ENCODE assay signal across 13 mouse cellular contexts in the genomic region with DNA sequence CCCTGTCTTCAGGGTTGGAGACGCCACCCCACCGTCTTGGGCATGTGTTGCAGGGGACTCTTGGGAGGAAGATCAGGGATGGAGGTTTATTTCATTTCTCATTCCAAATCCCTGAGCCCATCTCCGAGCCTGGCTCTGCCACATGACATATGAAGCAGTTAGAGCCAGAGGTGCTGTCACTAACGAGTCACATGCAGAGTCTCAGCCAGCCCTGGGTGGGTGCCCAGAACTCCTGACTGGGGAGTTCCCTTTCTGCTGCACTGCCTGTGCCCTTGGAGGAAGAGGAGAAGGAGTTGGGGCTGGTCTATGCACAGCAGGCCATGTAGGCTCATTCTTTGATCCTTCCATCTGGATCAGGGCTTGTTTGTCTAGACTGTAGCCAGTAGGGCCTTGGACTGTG. TPM values are rescaled to one million over a fixed set of nuclear protein-coding genes. Genes with fewer than 3 reads are reported as not detected.
DNase-seq lines count a peak whose midpoint lies in the region; ATAC-seq and TF ChIP-seq lines count a peak whose summit lies in the region.
"Had no signal": no experiment of that assay in that cellular context is flagged by ENCODE, and none has a peak within 500 bp of the region (broad histone marks: within the 10 kb centered on the region; RNA-seq: fewer than 3 reads in every experiment).

No protein-coding gene starts in this region.

- no peak for DNase-seq in forebrain, postnatal 0 days
- DNase-seq in forebrain, embryonic 11.5 days (ENCODE audit: low spot score): no peak
- DNase-seq in midbrain, postnatal 0 days (ENCODE audit: low spot score): peak; percentile 45
- peak; percentile 80 for DNase-seq in gastrocnemius, adult 18-20 months (ENCODE audit: low spot score)
- peak; percentile 77 to 79 for DNase-seq in heart, postnatal 36 days
- no peak for DNase-seq in urinary bladder, postnatal 10 days (ENCODE audit: low spot score)
- DNase-seq: layer of hippocampus, postnatal 36 days; lung, postnatal 36 days had no signal

- no peaks in the 10 kb centered on the region for H3K9me3 ChIP-seq in forebrain, postnatal 0 days (ENCODE audit: low read length)
- no peaks in the 10 kb centered on the region for H3K9me3 ChIP-seq in forebrain, embryonic 11.5 days (ENCODE audit: control insufficient read depth, low read length)
- H3K9me3 ChIP-seq in midbrain, postnatal 0 days (ENCODE audit: low read length): no peaks in the 10 kb centered on the region
- H3K9me3 ChIP-seq in midbrain, embryonic 16.5 days (replicated peaks; ENCODE audit: control insufficient read depth, low read length, poor library complexity, severe bottlenecking): no peaks in the 10 kb centered on the region
- H3K9me3 ChIP-seq: heart, embryonic 15.5 days; stomach, embryonic 15.5 days had no signal

- no peaks in the 10 kb centered on the region; the same call in 1 of the 2 replicates for H3K4me1 ChIP-seq in forebrain, postnatal 0 days (ENCODE audit: insufficient read depth)
- H3K4me1 ChIP-seq in forebrain, embryonic 11.5 days (replicated peaks; ENCODE audit: control insufficient read depth, insufficient read depth, low read length): peaks cover 3% of the 10 kb centered on the region; the same call in 1 of the 2 replicates
- no peaks in the 10 kb centered on the region for H3K4me1 ChIP-seq in midbrain, postnatal 0 days (ENCODE audit: insufficient read depth, low read length)
- peaks cover 8% of the 10 kb centered on the region for H3K4me1 ChIP-seq in midbrain, embryonic 16.5 days (ENCODE audit: control insufficient read depth, insufficient read depth, low read length)
- H3K4me1 ChIP-seq: heart, embryonic 15.5 days; stomach, embryonic 15.5 days had no signal

- H3K36me3 ChIP-seq in forebrain, postnatal 0 days (ENCODE audit: insufficient read depth): peaks cover 41% of the 10 kb centered on the region
- H3K36me3 ChIP-seq in forebrain, embryonic 11.5 days (ENCODE audit: control insufficient read depth, insufficient read depth, low read length): no peaks in the 10 kb centered on the region
- H3K36me3 ChIP-seq in midbrain, postnatal 0 days (ENCODE audit: insufficient read depth, low read length): peaks cover 37% of the 10 kb centered on the region
- peaks cover 16% of the 10 kb centered on the region for H3K36me3 ChIP-seq in midbrain, embryonic 16.5 days (ENCODE audit: control insufficient read depth, insufficient read depth, low read length)
- H3K36me3 ChIP-seq: heart, embryonic 15.5 days; stomach, embryonic 15.5 days had no signal

- no peak overlapping the region for H3K27ac ChIP-seq in forebrain, postnatal 0 days (ENCODE audit: low read depth, low read length)
- no peak overlapping the region for H3K27ac ChIP-seq in forebrain, embryonic 11.5 days (ENCODE audit: low read depth, low read length)
- H3K27ac ChIP-seq in midbrain, postnatal 0 days (ENCODE audit: low read depth, low read length): no peak overlapping the region
- no peak overlapping the region for H3K27ac ChIP-seq in midbrain, embryonic 16.5 days (ENCODE audit: low read length)
- H3K27ac ChIP-seq: heart, embryonic 15.5 days; stomach, embryonic 15.5 days had no signal

- no peak overlapping the region for H3K4me2 ChIP-seq in forebrain, postnatal 0 days (ENCODE audit: low read depth)
- H3K4me2 ChIP-seq in forebrain, embryonic 11.5 days (ENCODE audit: low read depth, low read length, severe bottlenecking): no peak overlapping the region
- H3K4me2 ChIP-seq in midbrain, postnatal 0 days (ENCODE audit: low read depth, low read length, poor library complexity, severe bottlenecking): no peak overlapping the region
- no peak overlapping the region for H3K4me2 ChIP-seq in midbrain, embryonic 16.5 days (ENCODE audit: low read length)
- H3K4me2 ChIP-seq: heart, embryonic 15.5 days; stomach, embryonic 15.5 days had no signal

- peak; percentile 49 for ATAC-seq in forebrain, postnatal 0 days
- no peak for ATAC-seq in forebrain, embryonic 11.5 days (replicated peaks; ENCODE audit: low FRiP score)
- ATAC-seq in midbrain, postnatal 0 days (ENCODE audit: low FRiP score): no peak
- ATAC-seq in midbrain, embryonic 16.5 days: no peak
- ATAC-seq in megakaryocyte-erythroid progenitor cell, adult 5-6 weeks (replicated peaks; ENCODE audit: low FRiP score, low TSS enrichment, poor library complexity, severe bottlenecking): no peak

- 60% methylated on average over 4 of the region's 4 CpGs for WGBS in forebrain, postnatal 0 days
- WGBS in forebrain, embryonic 11.5 days: 89% methylated on average over 4 of the region's 4 CpGs
- whole genome bisulfite sequencing in midbrain, postnatal 0 days: 71% methylated on average over 4 of the region's 4 CpGs
- WGBS in midbrain, embryonic 16.5 days: 73% methylated on average over 4 of the region's 4 CpGs

- H3K4me3 ChIP-seq in forebrain, postnatal 0 days (ENCODE audit: low read depth, low read length): no peak overlapping the region
- no peak overlapping the region for H3K4me3 ChIP-seq in forebrain, embryonic 11.5 days (ENCODE audit: low read depth, low read length)
- no peak overlapping the region for H3K4me3 ChIP-seq in midbrain, postnatal 0 days (ENCODE audit: low read depth, low read length)
- no peak overlapping the region for H3K4me3 ChIP-seq in midbrain, embryonic 16.5 days (ENCODE audit: low read depth, low read length)
- H3K4me3 ChIP-seq: heart, embryonic 15.5 days; stomach, embryonic 15.5 days had no signal

- H3K27me3 ChIP-seq in forebrain, postnatal 0 days (ENCODE audit: insufficient read depth, low read length): no peaks in the 10 kb centered on the region
- no peaks in the 10 kb centered on the region for H3K27me3 ChIP-seq in forebrain, embryonic 11.5 days (ENCODE audit: control insufficient read depth, insufficient read depth, low read length)
- H3K27me3 ChIP-seq in midbrain, postnatal 0 days (ENCODE audit: insufficient read depth, low read length): no peaks in the 10 kb centered on the region
- H3K27me3 ChIP-seq in midbrain, embryonic 16.5 days (ENCODE audit: control insufficient read depth, insufficient read depth, low read depth, low read length): no peaks in the 10 kb centered on the region

- TF ChIP-seq CTCF in forebrain, postnatal 0 days (IDR thresholded peaks at IDR 0.05; ENCODE audit: low read depth): no peak
- no peak for TF ChIP-seq CTCF in midbrain, postnatal 0 days (IDR thresholded peaks at IDR 0.05)

- intact Hi-C loops in heart, postnatal 36 days (cut with DNase I): no loop called here

- no peak overlapping the region for H3K9ac ChIP-seq in forebrain, postnatal 0 days
- no peak overlapping the region for H3K9ac ChIP-seq in forebrain, embryonic 11.5 days (ENCODE audit: low read length)
- no peak overlapping the region for H3K9ac ChIP-seq in midbrain, postnatal 0 days (replicated peaks; ENCODE audit: low read length, poor library complexity, severe bottlenecking)
- H3K9ac ChIP-seq in midbrain, embryonic 16.5 days (ENCODE audit: low read depth, low read length): no peak overlapping the region
- H3K9ac ChIP-seq: heart, embryonic 15.5 days; stomach, embryonic 15.5 days had no signal

RNA-seq across cellular contexts. Expression of a gene that starts 13.5 kb away (rescaled TPM):
- 91.8 and 120 TPM in 2 replicates for total RNA-seq in forebrain, postnatal 0 days (2014; rRNA removed)
- 30.3 and 43.4 TPM in 2 replicates for polyA plus RNA-seq in forebrain, postnatal 0 days (2015; fragmentation: Nextera tagmentation; extraction: Ambion mirVana)
- polyA plus RNA-seq in forebrain, embryonic 11.5 days (2014; fragmentation: Nextera tagmentation; extraction: Ambion mirVana): 7.9 and 8.9 TPM in 2 replicates
- 207 and 209 TPM in 2 replicates for total RNA-seq in midbrain, postnatal 0 days (2014; rRNA removed)
- polyA plus RNA-seq in midbrain, postnatal 0 days (2015; fragmentation: Nextera tagmentation; extraction: Ambion mirVana): 68.6 and 72.5 TPM in 2 replicates
- 46.9 and 60.8 TPM in 2 replicates for polyA plus RNA-seq in midbrain, embryonic 16.5 days (2015; fragmentation: Nextera tagmentation; extraction: Ambion mirVana)
- 1 to 10 TPM in 1 of 2 experiments, under 1 TPM in 1; 0.88 to 1.4 TPM for total RNA-seq in gastrocnemius, adult 18-20 months (2021)
- total RNA-seq in heart, postnatal 36 days (2021): 1 to 10 TPM; 3.8 to 4.6 TPM
- not detected in 2 replicates for total RNA-seq in megakaryocyte-erythroid progenitor cell, adult 5-6 weeks (2014; fragmentation: Nextera tagmentation)
- not detected in 2 replicates for total RNA-seq in megakaryocyte-erythroid progenitor cell, adult 5-6 weeks (2017)
- total RNA-seq: CH12.LX had no signal

Comparison
In these comparisons a context has a peak if more than half of its experiments do, and no peak if none do; other contexts are left out.
1. DNase-seq: peak in midbrain, postnatal 0 days (single experiment), gastrocnemius, adult 18-20 months (single experiment) and heart, postnatal 36 days (2 of 2); none in forebrain, postnatal 0 days (single experiment), forebrain, embryonic 11.5 days (single experiment) and urinary bladder, postnatal 10 days (single experiment).
2. RNA of a gene that starts 13.5 kb away (total RNA-seq): 207 to 209 TPM in midbrain, postnatal 0 days and 91.8 to 120 TPM in forebrain, postnatal 0 days; 3.8 to 4.6 TPM in heart, postnatal 36 days, 0.88 to 1.4 TPM in gastrocnemius, adult 18-20 months and not detected in megakaryocyte-erythroid progenitor cell, adult 5-6 weeks; every median in the first group is over 10 times any median in the second.